Mouse (Mus musculus) hindbrain, postnatal 0 days (tissue): Measurements from ENCODE around the gene Arl8a. TPM values are rescaled to one million over a fixed set of nuclear protein-coding genes. Genes with fewer than 3 reads are reported as not detected.

Source experiments
- ATAC-seq: fragments of 200-750 bp; cut with Nextera tagmentation; 2 replicates; pipeline ENCODE4 v1.8.0; 2017; ENCODE audit warnings: mild to moderate bottlenecking, moderate TSS enrichment, moderate library complexity
- DNase-seq: peaks from one replicate; pipeline ENCODE4 v3.0.0-alpha.2; 2015; ENCODE audit warnings: low spot score
- H3K27ac ChIP-seq: fragments of 300-500 bp; sonication (generic); 2 replicates; pipeline ENCODE4 v1.5.1; 2014; ENCODE audit warnings: mild to moderate bottlenecking
- H3K27me3 ChIP-seq: fragments of 300-500 bp; sonication (generic); 2 replicates; pipeline ENCODE4 v1.6.1; 2014; ENCODE audit warnings: low read length, mixed read lengths; ENCODE audit not compliant: insufficient read depth
- H3K36me3 ChIP-seq: fragments of 300-500 bp; sonication (generic); 2 replicates; pipeline ENCODE4 v1.6.1; 2014; ENCODE audit warnings: low read length, mixed read lengths; ENCODE audit not compliant: insufficient read depth
- H3K4me1 ChIP-seq: fragments of 300-500 bp; sonication (generic); 2 replicates; pipeline ENCODE4 v1.6.1; 2014; ENCODE audit warnings: antibody characterized with exemption, low read length, mixed read lengths; ENCODE audit not compliant: insufficient read depth
- H3K4me2 ChIP-seq: fragments of 300-500 bp; sonication (generic); 2 replicates; pipeline ENCODE4 v1.6.1; 2014; ENCODE audit warnings: low read depth, mild to moderate bottlenecking, low read length, moderate library complexity, mixed read lengths
- H3K4me3 ChIP-seq: fragments of 300-500 bp; sonication (generic); 2 replicates; pipeline ENCODE4 v1.5.1; 2014; ENCODE audit warnings: low read length
- H3K9ac ChIP-seq: fragments of 300-500 bp; sonication (generic); replicated peaks from 2 replicates; pipeline ENCODE4 v1.6.1; 2014; ENCODE audit warnings: mild to moderate bottlenecking, low read length, moderate library complexity, mixed read lengths
- H3K9me3 ChIP-seq: fragments of 300-500 bp; sonication (generic); 2 replicates; pipeline ENCODE4 v1.6.1; 2016; ENCODE audit warnings: low read length, mixed read lengths
- CTCF ChIP-seq: IDR thresholded peaks from 2 replicates; pipeline ENCODE4 v1.5.1; 2016; ENCODE audit warnings: antibody characterized with exemption, control low read depth, low read depth
- WGBS: fragments of 180-500 bp; shearing (Covaris S2); extraction: QIAGEN DNeasy Blood & Tissue Kit; methylation state at CpG from one replicate; pipeline ENCODE4 v1.1.7; 2014; 5-methylcytosine and 5-hydroxymethylcytosine counted together
- polyA plus RNA-seq: library from polyadenylated mRNA; unstranded; fragments of >200 nt; fragmentation: Nextera tagmentation; extraction: Ambion mirVana; gene quantifications from 2 replicates; pipeline ENCODE4 v1.2.1, GENCODE M21; 2015
- total RNA-seq: library from RNA; depleted of rRNA; stranded (reverse); fragments of >200 nt; gene quantifications from 2 replicates; pipeline ENCODE4 v1.2.3, GENCODE M21; 2014

Gene Arl8a
- total and polyA plus RNA-seq, 2 experiments from 2014 or later: 251 to 369 TPM

GRCm38 (mm10) chr1:135156300-135156699, 9.7 kb downstream of the Arl8a start:
- WGBS: 69% methylated on average over 6 of the region's 6 CpGs
- no peak for ATAC-seq
- TF ChIP-seq CTCF: no peak

GRCm38 (mm10) chr1:135158633-135159032, 12.0 kb downstream of the Arl8a start:
- peak overlapping the region; percentile 84 for H3K27ac ChIP-seq
- H3K9ac ChIP-seq: no peak overlapping the region
- TF ChIP-seq CTCF: no peak
- DNase-seq: peak; percentile 89
- no peaks in the 10 kb centered on the region for H3K4me1 ChIP-seq
- no peaks in the 10 kb centered on the region for H3K9me3 ChIP-seq
- H3K4me2 ChIP-seq: no peak overlapping the region
- H3K36me3 ChIP-seq: peaks cover 12% of the 10 kb centered on the region; the same call in 1 of the 2 replicates
- H3K4me3 ChIP-seq: no peak overlapping the region
- no peaks in the 10 kb centered on the region for H3K27me3 ChIP-seq
- 18% methylated on average over 5 of the region's 5 CpGs for WGBS
- peak; percentile 90 for ATAC-seq

More at GRCm38 (mm10) chr1:135156300-135156699, 9.7 kb downstream of the Arl8a start:
- Histone ChIP-seq H3K4me2 (no peak overlapping the region), H3K27me3 (no peaks in the 10 kb centered on the region), H3K36me3 (peaks cover 13% of the 10 kb centered on the region; the same call in 1 of the 2 replicates), H3K27ac (peak overlapping the region; percentile 65; the same call in 1 of the 2 replicates), H3K4me1 (no peaks in the 10 kb centered on the region), H3K9me3 (no peaks in the 10 kb centered on the region), H3K9ac (no peak overlapping the region), H3K4me3 (no peak overlapping the region)
- no peak for DNase-seq

DNA sequence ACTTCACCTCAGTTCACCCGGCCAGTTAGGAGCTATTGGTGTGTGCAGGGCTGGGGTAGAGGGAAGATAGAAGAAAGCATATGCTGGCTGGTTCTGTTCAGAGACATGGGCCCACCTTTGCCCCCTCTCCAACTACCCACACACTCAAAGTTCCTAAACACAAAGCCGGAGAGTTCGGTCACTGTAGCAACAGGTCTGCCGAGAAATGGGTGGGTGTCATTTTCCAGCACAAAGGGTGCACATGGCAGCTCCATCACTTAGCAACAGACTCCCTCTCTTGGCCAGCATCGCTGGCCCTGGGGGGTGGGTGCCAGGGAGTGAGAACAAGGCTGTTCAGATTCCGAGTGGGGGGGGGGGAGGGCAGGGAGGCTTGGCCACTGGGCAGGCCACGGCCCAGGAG, 12.4 kb downstream of the Arl8a start:
- no peak for TF ChIP-seq CTCF
- H3K27ac ChIP-seq: peak overlapping the region; percentile 84
- H3K9ac ChIP-seq: no peak overlapping the region
- ATAC-seq: peak; percentile 70
- no peaks in the 10 kb centered on the region for H3K4me1 ChIP-seq
- WGBS: 16% methylated on average over 7 of the region's 7 CpGs
- no peak overlapping the region for H3K4me3 ChIP-seq
- DNase-seq: peak; percentile 86
- H3K4me2 ChIP-seq: no peak overlapping the region
- H3K27me3 ChIP-seq: no peaks in the 10 kb centered on the region
- peaks cover 12% of the 10 kb centered on the region; the same call in 1 of the 2 replicates for H3K36me3 ChIP-seq
- no peaks in the 10 kb centered on the region for H3K9me3 ChIP-seq

GRCm38 (mm10) chr1:135159556-135160123, 13.0 kb downstream of the Arl8a start:
- peaks cover 12% of the 10 kb centered on the region; the same call in 1 of the 2 replicates for H3K36me3 ChIP-seq
- no peak for TF ChIP-seq CTCF
- no peak overlapping the region for H3K4me2 ChIP-seq
- H3K4me1 ChIP-seq: no peaks in the 10 kb centered on the region
- 50% methylated on average over 11 of the region's 11 CpGs for WGBS
- H3K4me3 ChIP-seq: no peak overlapping the region
- no peak overlapping the region for H3K9ac ChIP-seq
- peak; percentile 50 for DNase-seq
- H3K9me3 ChIP-seq: no peaks in the 10 kb centered on the region
- ATAC-seq: peak; percentile 18; the same call in 1 of the 2 replicates
- H3K27ac ChIP-seq: peak overlapping the region; percentile 84
- H3K27me3 ChIP-seq: no peaks in the 10 kb centered on the region

GRCm38 (mm10) chr1:135160411-135161050, 13.9 kb downstream of the Arl8a start:
- Histone ChIP-seq H3K27ac (peak overlapping the region; percentile 84), H3K36me3 (peaks cover 8% of the 10 kb centered on the region; the same call in 1 of the 2 replicates), H3K9me3 (no peaks in the 10 kb centered on the region), H3K4me2 (no peak overlapping the region), H3K27me3 (no peaks in the 10 kb centered on the region), H3K9ac (no peak overlapping the region), H3K4me1 (no peaks in the 10 kb centered on the region), H3K4me3 (no peak overlapping the region)
- ATAC-seq: no peak
- no peak for TF ChIP-seq CTCF
- no peak for DNase-seq
- WGBS: 82% methylated on average over 13 of the region's 13 CpGs

- H3K4me3 ChIP-seq: no peak overlapping the region
- no peaks in the 10 kb centered on the region for H3K27me3 ChIP-seq
- H3K4me2 ChIP-seq: no peak overlapping the region
- no peak overlapping the region for H3K9ac ChIP-seq
- DNase-seq: peak; percentile 75
- H3K4me1 ChIP-seq: no peaks in the 10 kb centered on the region
- H3K27ac ChIP-seq: peak overlapping the region; percentile 78
- 26% methylated on average over 6 of the region's 6 CpGs for WGBS
- no peaks in the 10 kb centered on the region for H3K36me3 ChIP-seq
- no peaks in the 10 kb centered on the region for H3K9me3 ChIP-seq
- no peak; the same call in 1 of the 2 replicates for ATAC-seq
- TF ChIP-seq CTCF: peak; percentile 20; the same call in 1 of the 2 replicates
These were observed 16.1 kb downstream of the Arl8a start for GRCm38 (mm10) chr1:135162720-135163119.
